Mouse (Mus musculus) embryonic facial prominence, embryonic 10.5 days (tissue): ENCODE results near the gene Foxk2. TPM values are rescaled to one million over a fixed set of nuclear protein-coding genes. Genes with fewer than 3 reads are reported as not detected.
A peak's percentile ranks its signal among the peaks of the same experiment; 100 is the strongest.

Experiments used
- DNase-seq: peaks from one replicate; pipeline ENCODE4 v3.0.0-alpha.2; 2017; ENCODE audit warnings: low spot score
- H3K27ac ChIP-seq: fragments of 300-500 bp; sonication (generic); replicated peaks from 2 replicates; pipeline ENCODE4 v1.5.1; 2016; ENCODE audit warnings: mild to moderate bottlenecking
- H3K27me3 ChIP-seq: fragments of 300-500 bp; sonication (generic); replicated peaks from 2 replicates; pipeline ENCODE4 v1.6.1; 2016; ENCODE audit warnings: low read depth, mild to moderate bottlenecking; ENCODE audit not compliant: poor library complexity, severe bottlenecking
- H3K36me3 ChIP-seq: fragments of 300-500 bp; sonication (generic); replicated peaks from 2 replicates; pipeline ENCODE4 v1.6.1; 2016; ENCODE audit warnings: mild to moderate bottlenecking, moderate library complexity
- H3K4me1 ChIP-seq: fragments of 300-500 bp; sonication (generic); 2 replicates; pipeline ENCODE4 v1.6.1; 2016
- H3K4me3 ChIP-seq: fragments of 300-500 bp; sonication (generic); 2 replicates; pipeline ENCODE4 v1.5.1; 2016; ENCODE audit warnings: mild to moderate bottlenecking, moderate library complexity
- H3K9me3 ChIP-seq: fragments of 300-500 bp; sonication (generic); 2 replicates; pipeline ENCODE4 v1.6.1; 2016; ENCODE audit warnings: mild to moderate bottlenecking
- WGBS: fragments of 180-500 bp; shearing (Covaris S2); methylation state at CpG from one replicate; pipeline ENCODE4 v1.1.7; 2016; 5-methylcytosine and 5-hydroxymethylcytosine counted together
- polyA plus RNA-seq: library from polyadenylated mRNA; unstranded; fragments of >200 nt; fragmentation: Nextera tagmentation; extraction: Ambion mirVana; gene quantifications from 2 replicates; pipeline ENCODE4 v1.2.1, GENCODE M21; 2016

Foxk2 gene
- polyA plus RNA-seq = 9.4 and 10.1 TPM in 2 replicates

- Histone ChIP-seq H3K27ac (peak within 1 kb of the TSS; percentile 92), H3K4me1 (peaks cover 26% of the 10 kb centered on the region), H3K4me3 (peak within 1 kb of the TSS; percentile 100), H3K9me3 (no peaks in the 10 kb centered on the region), H3K27me3 (no peaks in the 10 kb centered on the region), H3K36me3 (peaks cover 54% of the 10 kb centered on the region)
- peak; percentile 93 for DNase-seq
- WGBS = under 1% methylated on average over 91 of the region's 91 CpGs
Measured at GRCm38 (mm10) chr11:121259160-121260100, at the start of gene Foxk2. Gene Foxk2 (plus strand): TSS chr11:121259990.

GRCm38 (mm10) chr11:121216831-121217230 is 43.0 kb upstream of the Foxk2 start:
- H3K9me3 ChIP-seq = no peaks in the 10 kb centered on the region
- H3K36me3 ChIP-seq = peaks cover 71% of the 10 kb centered on the region
- no peaks in the 10 kb centered on the region for H3K27me3 ChIP-seq
- WGBS = 91% methylated on average over 3 of the region's 3 CpGs
- H3K4me1 ChIP-seq = no peaks in the 10 kb centered on the region
- DNase-seq = no peak
- no peak overlapping the region for H3K4me3 ChIP-seq
- H3K27ac ChIP-seq = no peak overlapping the region

- no peaks in the 10 kb centered on the region for H3K27me3 ChIP-seq
- 93% methylated on average over 11 of the region's 11 CpGs for WGBS
- DNase-seq = no peak
- no peak overlapping the region for H3K4me3 ChIP-seq
- H3K36me3 ChIP-seq = peaks cover 87% of the 10 kb centered on the region
- H3K4me1 ChIP-seq = no peaks in the 10 kb centered on the region
- no peaks in the 10 kb centered on the region for H3K9me3 ChIP-seq
- H3K27ac ChIP-seq = no peak overlapping the region
Measured at GRCm38 (mm10) chr11:121219776-121220175, 40.0 kb upstream of the Foxk2 start.

- Histone ChIP-seq H3K27me3 (no peaks in the 10 kb centered on the region), H3K9me3 (no peaks in the 10 kb centered on the region), H3K4me3 (no peak overlapping the region), H3K36me3 (peaks cover 96% of the 10 kb centered on the region), H3K27ac (no peak overlapping the region), H3K4me1 (no peaks in the 10 kb centered on the region)
- no peak for DNase-seq
- WGBS = 88% methylated on average over 5 of the region's 5 CpGs
Measured at GRCm38 (mm10) chr11:121220771-121221170, 39.0 kb upstream of the Foxk2 start.

- peaks cover 96% of the 10 kb centered on the region for H3K36me3 ChIP-seq
- no peaks in the 10 kb centered on the region for H3K9me3 ChIP-seq
- no peak overlapping the region for H3K4me3 ChIP-seq
- 95% methylated on average over 6 of the region's 6 CpGs for WGBS
- no peaks in the 10 kb centered on the region for H3K4me1 ChIP-seq
- H3K27me3 ChIP-seq = no peaks in the 10 kb centered on the region
- no peak for DNase-seq
- H3K27ac ChIP-seq = no peak overlapping the region
Measured at GRCm38 (mm10) chr11:121221321-121222010, 38.3 kb upstream of the Foxk2 start.

- 32% methylated on average over 21 of the region's 21 CpGs for WGBS
- Histone ChIP-seq H3K4me1 (peaks cover 19% of the 10 kb centered on the region), H3K36me3 (peaks cover 45% of the 10 kb centered on the region), H3K27ac (peak overlapping the region; percentile 85), H3K27me3 (no peaks in the 10 kb centered on the region), H3K9me3 (no peaks in the 10 kb centered on the region), H3K4me3 (peak overlapping the region; percentile 75)
- DNase-seq = peak; percentile 12
Measured at GRCm38 (mm10) chr11:121228129-121229017, 31.4 kb upstream of the Foxk2 start.

GRCm38 (mm10) chr11:121229018-121229439 is 30.8 kb upstream of the Foxk2 start, which contains the start of gene Cybc1:
Gene Cybc1 (minus strand): TSS chr11:121229322.
- Histone ChIP-seq H3K9me3 (no peaks in the 10 kb centered on the region), H3K27ac (peak within 1 kb of the TSS; percentile 85), H3K27me3 (no peaks in the 10 kb centered on the region), H3K4me3 (peak within 1 kb of the TSS; percentile 75), H3K36me3 (peaks cover 39% of the 10 kb centered on the region), H3K4me1 (peaks cover 19% of the 10 kb centered on the region)
- WGBS = under 1% methylated on average over 23 of the region's 23 CpGs
- peak; percentile 81 for DNase-seq

- no peaks in the 10 kb centered on the region for H3K27me3 ChIP-seq
- WGBS = 81% methylated on average over 4 of the region's 4 CpGs
- H3K27ac ChIP-seq = no peak overlapping the region
- DNase-seq = no peak
- H3K36me3 ChIP-seq = peaks cover 17% of the 10 kb centered on the region
- H3K4me3 ChIP-seq = no peak overlapping the region
- H3K9me3 ChIP-seq = no peaks in the 10 kb centered on the region
- H3K4me1 ChIP-seq = peaks cover 27% of the 10 kb centered on the region
Measured at GRCm38 (mm10) chr11:121231191-121231590, 28.6 kb upstream of the Foxk2 start.

- DNase-seq = no peak
- Histone ChIP-seq H3K9me3 (no peaks in the 10 kb centered on the region), H3K4me1 (peaks cover 30% of the 10 kb centered on the region), H3K4me3 (no peak overlapping the region), H3K27ac (no peak overlapping the region), H3K27me3 (no peaks in the 10 kb centered on the region), H3K36me3 (peaks cover 11% of the 10 kb centered on the region)
- 57% methylated on average over 4 of the region's 4 CpGs for WGBS
Measured at GRCm38 (mm10) chr11:121231628-121232291, 28.0 kb upstream of the Foxk2 start.

- Histone ChIP-seq H3K4me1 (peaks cover 28% of the 10 kb centered on the region), H3K4me3 (no peak overlapping the region), H3K27me3 (no peaks in the 10 kb centered on the region), H3K27ac (no peak overlapping the region), H3K9me3 (no peaks in the 10 kb centered on the region), H3K36me3 (0 out of 2 replicates have a peak, but pooled peaks cover 2% of the 10 kb centered on the region)
- no peak for DNase-seq
- WGBS = 42% methylated on average over 4 of the region's 4 CpGs
Measured at GRCm38 (mm10) chr11:121232706-121233105, 27.1 kb upstream of the Foxk2 start.

- 25% methylated on average over 9 of the region's 9 CpGs for WGBS
- DNase-seq = peak; percentile 56
- H3K4me1 ChIP-seq = peaks cover 23% of the 10 kb centered on the region
- peaks cover 18% of the 10 kb centered on the region for H3K36me3 ChIP-seq
- no peaks in the 10 kb centered on the region for H3K27me3 ChIP-seq
- H3K27ac ChIP-seq = peak overlapping the region; percentile 96
- no peaks in the 10 kb centered on the region for H3K9me3 ChIP-seq
- H3K4me3 ChIP-seq = peak overlapping the region; percentile 78
Measured at GRCm38 (mm10) chr11:121235475-121236238, 24.1 kb upstream of the Foxk2 start.
